Mouse (Mus musculus) adipocyte (in vitro differentiated cells): ENCODE data around the gene Gm4869.
A peak's percentile ranks its signal among the peaks of the same experiment; 100 is the strongest.
"Not testable (repeated sequence)": the region's sequence is repeated elsewhere in the genome, so short reads cannot be mapped to it uniquely, and the experiment has no call there.

ENCODE experiments used
- DNase-seq: peaks from one replicate; pipeline ENCODE4 v3.0.0-alpha.2; 2016; ENCODE audit warnings: low spot score

Gm4869 gene

DNA sequence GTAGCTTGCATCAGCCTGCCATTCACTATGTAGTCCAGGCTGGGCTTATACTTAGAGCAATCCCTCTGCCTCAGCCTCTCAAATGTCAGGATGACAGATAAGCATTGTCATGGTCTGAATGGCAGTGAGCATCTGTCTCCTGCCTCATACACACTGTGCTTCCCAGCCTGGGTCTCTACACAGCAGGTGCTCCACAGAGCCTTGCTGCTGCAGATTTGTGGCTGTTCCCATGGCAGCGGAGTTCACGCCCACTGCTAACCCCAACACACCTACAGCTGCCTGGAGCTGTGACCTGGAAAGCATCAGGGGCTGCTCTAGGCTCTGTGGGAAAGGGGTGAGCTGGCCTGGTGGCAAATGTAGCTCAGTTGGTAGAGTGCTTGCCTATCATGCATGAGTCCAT lies 19.5 kb downstream of the Gm4869 start:
- DNase-seq: no peak

DNA sequence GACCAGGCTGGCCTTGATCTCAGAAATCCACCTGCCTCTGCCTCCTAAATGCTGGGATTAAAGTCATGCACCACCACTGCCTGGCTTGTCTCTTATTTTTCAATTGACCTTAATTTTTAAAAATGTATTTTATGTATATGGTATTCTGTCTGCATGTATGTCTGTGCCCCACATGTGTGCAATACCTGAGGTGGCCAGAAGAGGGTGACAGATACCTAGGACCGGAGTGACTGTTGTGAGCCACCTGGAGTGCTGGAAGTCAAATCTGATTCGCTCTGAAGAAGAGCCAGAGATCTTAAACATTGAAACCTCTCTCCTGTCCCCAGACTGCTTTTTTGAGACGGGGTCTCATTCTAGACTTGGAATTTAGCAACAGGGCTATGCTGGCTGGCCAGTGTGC lies 26.9 kb downstream of the Gm4869 start:
- no peak for DNase-seq

DNA sequence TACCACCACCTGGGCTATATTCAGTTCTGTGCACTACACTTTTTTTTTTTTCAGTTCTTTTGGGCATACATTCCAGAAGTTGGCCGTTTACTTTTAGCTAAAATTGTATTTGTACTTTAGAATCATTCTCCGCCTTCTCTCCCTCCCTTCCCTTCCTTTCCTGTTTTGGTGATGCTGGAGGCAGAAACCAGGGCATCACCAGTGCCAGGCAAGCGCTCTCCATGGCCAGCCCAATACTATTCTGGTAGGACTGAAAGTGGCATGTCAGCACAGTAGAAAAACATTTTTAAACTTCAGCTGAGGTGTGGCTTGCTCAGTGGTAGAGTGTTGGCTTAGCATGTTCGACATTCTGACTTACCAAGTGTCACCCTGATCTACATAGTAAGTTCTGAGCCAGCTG lies 36.0 kb downstream of the Gm4869 start:
- DNase-seq: no peak

GRCm38 (mm10) chr5:140491142-140491541 lies 45.7 kb downstream of the Gm4869 start:
- no peak for DNase-seq

DNA sequence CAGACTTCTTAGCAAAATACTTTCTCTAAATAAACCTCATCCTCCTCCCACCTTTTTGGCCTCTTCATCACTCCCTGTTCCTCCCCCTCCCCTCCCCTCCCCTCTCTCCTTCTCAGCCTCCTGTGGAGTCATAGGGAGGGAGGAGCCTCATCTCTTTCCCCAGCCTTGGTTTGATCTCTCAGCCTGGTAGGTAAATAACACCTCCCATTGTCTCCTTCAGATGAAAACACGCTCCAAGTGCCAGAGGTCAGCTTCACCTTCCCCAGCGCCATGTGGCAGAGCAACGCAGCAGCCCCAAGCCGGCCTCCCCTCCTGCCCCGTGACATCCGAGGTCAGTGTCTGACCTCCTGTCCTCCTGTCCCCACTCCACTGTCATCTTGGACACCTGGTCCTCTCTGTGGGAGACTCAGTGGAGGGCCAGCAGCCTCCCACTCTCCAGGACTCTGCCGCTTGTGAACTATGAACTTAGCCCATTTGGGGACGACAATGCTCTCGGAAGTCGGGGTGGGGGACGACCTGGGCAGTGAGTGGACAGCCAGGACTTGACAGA lies 47.3 kb downstream of the Gm4869 start:
- no peak for DNase-seq

DNA sequence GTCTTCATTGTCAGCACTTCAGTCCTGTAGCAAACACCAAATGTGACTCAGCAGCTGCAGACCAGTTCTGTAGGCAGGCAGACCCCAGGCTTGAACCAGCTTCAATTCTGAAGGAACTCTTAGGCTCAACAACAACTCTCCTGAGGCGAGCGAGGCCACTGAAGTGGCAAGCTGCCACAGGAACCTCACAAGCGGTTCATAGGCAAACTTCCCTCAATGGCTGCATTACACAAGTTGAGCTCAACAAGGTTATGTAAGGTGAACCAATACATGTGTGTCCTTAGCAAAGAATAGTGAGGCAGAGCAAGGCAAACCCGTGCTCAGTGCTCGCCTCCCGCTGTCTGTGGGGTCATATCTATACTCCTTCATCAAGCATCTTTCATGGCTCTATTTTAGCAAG lies 52.7 kb downstream of the Gm4869 start:
- peak; percentile 67 for DNase-seq

GRCm38 (mm10) chr5:140500736-140501135 lies 55.3 kb downstream of the Gm4869 start:
- peak; percentile 57 for DNase-seq

DNA sequence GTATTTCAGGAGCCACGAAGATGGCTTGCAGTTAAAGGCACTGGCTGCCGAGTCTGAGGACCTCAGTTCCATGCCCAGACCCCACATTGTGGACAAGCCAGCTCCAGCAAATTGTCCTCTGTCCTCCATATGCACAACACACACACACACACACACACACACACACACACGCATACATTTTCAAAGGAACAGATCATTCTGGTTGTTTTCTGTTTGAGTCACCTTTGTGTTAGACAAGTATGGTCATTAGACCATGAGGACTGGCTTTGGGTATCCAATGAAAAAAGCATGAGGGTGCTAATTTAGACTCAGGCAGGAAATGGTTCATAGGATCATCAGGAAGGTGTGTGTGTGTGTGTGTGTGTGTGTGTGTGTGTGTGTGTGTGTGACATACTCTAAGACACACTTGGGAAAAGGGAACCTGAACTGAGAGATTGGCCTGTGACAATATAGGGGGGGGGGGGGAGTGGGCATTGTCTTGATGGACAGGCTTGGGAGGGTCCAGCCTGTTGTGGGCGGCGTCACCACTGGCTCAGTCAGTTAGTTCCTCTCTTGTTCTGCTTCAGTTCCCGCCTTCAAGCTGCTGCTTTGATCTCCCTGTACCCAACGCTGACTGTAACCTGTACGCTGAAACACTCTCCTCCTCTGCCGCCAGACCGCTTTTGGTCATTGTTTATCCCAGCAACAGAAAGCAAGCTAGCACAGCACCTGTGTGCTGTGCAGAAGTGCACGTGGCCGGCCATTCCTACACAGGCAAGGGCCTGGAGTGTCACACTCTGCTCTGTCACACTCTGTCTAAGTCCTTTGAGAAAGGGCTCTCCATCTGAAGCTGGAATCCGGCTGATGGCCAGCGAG lies 56.8 kb downstream of the Gm4869 start:
- DNase-seq: no peak

- not testable (repeated sequence) for DNase-seq
Measured at GRCm38 (mm10) chr5:140502925-140503324, 57.5 kb downstream of the Gm4869 start.

- DNase-seq: peak; percentile 100
Measured at GRCm38 (mm10) chr5:140505208-140505780, 59.8 kb downstream of the Gm4869 start, which contains the start of gene Chst12. Chst12 (plus strand) TSS chr5:140505550.

DNA sequence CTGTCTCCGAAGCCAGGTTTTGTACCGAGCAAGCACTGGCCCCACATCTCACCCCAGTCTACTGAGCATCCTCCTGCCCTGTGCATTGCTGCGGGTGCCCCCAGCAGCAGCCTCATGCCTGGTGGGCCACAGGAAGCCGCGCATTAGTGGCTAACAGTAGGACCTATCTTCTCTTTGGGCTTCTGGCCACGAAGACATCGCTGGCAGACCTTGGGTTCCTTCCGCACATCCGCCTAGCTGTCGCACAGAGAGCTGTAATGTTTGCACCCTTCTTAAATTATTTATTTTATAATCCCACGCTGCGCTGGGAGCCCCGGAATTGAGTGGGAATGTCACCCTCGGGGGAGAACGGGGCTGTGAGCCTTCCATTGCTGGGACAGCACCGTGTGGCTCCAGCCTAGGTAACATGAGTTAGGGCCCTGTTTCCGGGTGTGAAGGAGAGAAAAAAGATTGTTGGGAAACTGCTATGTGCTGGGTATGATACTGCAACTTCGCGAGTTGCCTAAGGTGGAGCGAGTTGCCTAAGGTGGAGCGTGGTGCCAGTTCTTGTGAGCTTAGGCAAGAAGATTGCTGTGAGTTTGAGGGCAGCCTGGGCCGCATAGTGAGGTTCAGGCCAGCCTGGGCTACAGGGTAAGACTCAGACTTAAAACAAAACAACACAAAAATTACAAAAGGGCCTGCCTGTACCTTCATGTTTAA lies 60.8 kb downstream of the Gm4869 start:
- peak; percentile 70 for DNase-seq

DNA sequence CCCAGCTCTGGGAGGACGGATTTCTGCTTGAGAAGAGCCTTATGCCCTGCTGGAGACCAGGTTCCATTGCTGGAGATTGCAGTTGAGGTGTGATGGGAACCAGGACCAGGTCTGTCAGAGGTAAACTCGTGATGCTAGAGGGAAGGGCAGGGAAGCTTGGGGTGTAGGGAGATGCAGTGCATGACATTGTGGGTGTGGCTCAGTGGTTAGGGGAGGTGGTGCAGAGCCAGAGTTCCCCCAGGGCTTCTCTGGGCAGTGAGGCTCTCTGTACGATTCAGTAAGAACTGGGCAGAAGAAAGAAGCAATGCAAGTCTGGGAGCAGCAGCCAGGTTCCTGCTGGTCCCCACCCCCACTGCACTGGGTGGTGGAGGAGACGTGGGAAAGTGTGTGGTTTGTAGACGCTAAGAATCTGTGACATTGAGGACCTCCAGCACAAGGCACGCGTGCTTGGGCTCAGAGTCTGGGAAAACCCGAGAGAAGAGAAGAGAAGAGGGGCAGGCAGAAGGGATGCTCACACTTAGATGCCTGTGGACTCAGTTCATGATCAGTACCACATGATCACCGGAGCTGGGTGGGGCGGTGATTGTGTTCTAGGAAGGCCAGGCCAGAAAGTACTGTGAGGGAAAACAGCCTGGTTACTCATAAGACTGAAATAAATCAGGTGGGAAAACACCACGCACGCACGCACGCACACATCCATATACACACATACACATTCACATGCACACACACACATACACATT lies 62.2 kb downstream of the Gm4869 start:
- DNase-seq: no peak

GRCm38 (mm10) chr5:140508686-140509085 lies 63.2 kb downstream of the Gm4869 start:
- peak; percentile 34 for DNase-seq

GRCm38 (mm10) chr5:140509204-140509603 lies 63.8 kb downstream of the Gm4869 start:
- DNase-seq: no peak

- peak; percentile 71 for DNase-seq
Measured at GRCm38 (mm10) chr5:140510012-140511000, 64.9 kb downstream of the Gm4869 start.

DNA sequence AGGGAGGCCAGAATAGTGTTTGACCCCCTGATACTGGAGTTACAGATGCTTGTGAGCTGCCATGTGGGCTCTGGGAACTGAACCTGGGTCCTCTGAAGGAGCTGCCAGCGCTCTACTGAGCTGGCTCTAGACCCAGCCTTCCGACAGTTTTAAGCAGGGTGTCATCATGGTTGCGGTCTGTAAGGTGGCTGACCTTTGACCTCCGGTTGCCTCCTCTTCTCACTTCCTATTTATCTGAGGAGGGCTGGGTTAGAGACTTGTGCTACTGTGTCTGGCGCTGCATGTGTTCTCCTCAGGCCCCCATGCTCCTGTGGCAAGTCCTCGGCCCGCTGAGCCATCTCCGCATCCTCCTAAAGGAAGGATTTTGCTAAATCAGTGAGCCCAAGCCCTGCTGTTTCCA lies 68.5 kb downstream of the Gm4869 start:
- DNase-seq: no peak

- peak; percentile 42 for DNase-seq
Measured at GRCm38 (mm10) chr5:140514799-140515486, 69.5 kb downstream of the Gm4869 start.

GRCm38 (mm10) chr5:140517159-140517920 lies 71.9 kb downstream of the Gm4869 start:
- DNase-seq: no peak

- DNase-seq: no peak
Measured at GRCm38 (mm10) chr5:140517921-140518230, 72.4 kb downstream of the Gm4869 start.
